8 mouse cellular contexts compared by ENCODE assay signal in genomic region chr6:71631196-71631595, GRCm38 (mm10). TPM values are rescaled to one million over a fixed set of nuclear protein-coding genes. Genes with fewer than 3 reads are reported as not detected.
DNase-seq lines count a peak whose midpoint lies in the region; ATAC-seq and TF ChIP-seq lines count a peak whose summit lies in the region.

No protein-coding gene starts in this region.

- 6% methylated on average over 2 of the region's 2 CpGs for WGBS in lung, embryonic 16.5 days
- 13% methylated on average over 2 of the region's 2 CpGs for WGBS in limb, embryonic 12.5 days
- 4% methylated on average over 2 of the region's 2 CpGs for WGBS in stomach, embryonic 14.5 days

- peak overlapping the region; percentile 87 for H3K4me3 ChIP-seq in lung, embryonic 16.5 days (ENCODE audit: low read length)
- H3K4me3 ChIP-seq in embryonic fibroblast, embryonic 13.5 days (ENCODE audit: insufficient read depth, low read length), result peak overlapping the region; percentile 67
- H3K4me3 ChIP-seq in limb, embryonic 12.5 days (replicated peaks), result peak overlapping the region; percentile 82
- H3K4me3 ChIP-seq in stomach, embryonic 14.5 days (ENCODE audit: low read depth, low read length), result peak overlapping the region; percentile 82

- H3K9me3 ChIP-seq in lung, embryonic 16.5 days (ENCODE audit: control insufficient read depth, low read length), result no peaks in the 10 kb centered on the region
- H3K9me3 ChIP-seq in limb, embryonic 12.5 days, result no peaks in the 10 kb centered on the region
- no peaks in the 10 kb centered on the region for H3K9me3 ChIP-seq in stomach, embryonic 14.5 days (ENCODE audit: control insufficient read depth, low read depth, low read length)

- peaks cover 16% of the 10 kb centered on the region for H3K36me3 ChIP-seq in lung, embryonic 16.5 days (ENCODE audit: control insufficient read depth, insufficient read depth, low read length)
- H3K36me3 ChIP-seq in limb, embryonic 12.5 days, result peaks cover 35% of the 10 kb centered on the region
- peaks cover 27% of the 10 kb centered on the region for H3K36me3 ChIP-seq in stomach, embryonic 14.5 days (ENCODE audit: control insufficient read depth, insufficient read depth, low read length)

- peak overlapping the region; percentile 85 for H3K4me2 ChIP-seq in lung, embryonic 16.5 days (ENCODE audit: low read depth, low read length)
- peak overlapping the region; percentile 80 for H3K4me2 ChIP-seq in limb, embryonic 12.5 days
- peak overlapping the region; percentile 78 for H3K4me2 ChIP-seq in stomach, embryonic 14.5 days (replicated peaks; ENCODE audit: low read depth, low read length)

- TF ChIP-seq POLR2A in embryonic fibroblast, embryonic 13.5 days (IDR thresholded peaks at IDR 0.05; ENCODE audit: low read depth, low read length), result no peak

- no peak for DNase-seq in lung, adult 18-20 months
- DNase-seq in urinary bladder, postnatal 10 days (ENCODE audit: low spot score), result no peak
- no peak for DNase-seq in left cerebral cortex, adult 11 months (ENCODE audit: low spot score)
- no peak for DNase-seq in right cerebral cortex, adult 18-20 months

- no peak overlapping the region for H3K27ac ChIP-seq in lung, embryonic 16.5 days (ENCODE audit: low read length)
- H3K27ac ChIP-seq in embryonic fibroblast, embryonic 13.5 days (ENCODE audit: insufficient read depth, low read length), result no peak overlapping the region
- H3K27ac ChIP-seq in limb, embryonic 12.5 days, result no peak overlapping the region
- no peak overlapping the region for H3K27ac ChIP-seq in stomach, embryonic 14.5 days (ENCODE audit: low read length)

- TF ChIP-seq CTCF in embryonic fibroblast, embryonic 13.5 days (IDR thresholded peaks at IDR 0.05; ENCODE audit: borderline replicate concordance, insufficient read depth, low read length), result no peak

- no peak overlapping the region; the same call in 1 of the 2 replicates for H3K9ac ChIP-seq in lung, embryonic 16.5 days (ENCODE audit: low read length)
- no peak overlapping the region for H3K9ac ChIP-seq in limb, embryonic 12.5 days (replicated peaks)
- H3K9ac ChIP-seq in stomach, embryonic 14.5 days (replicated peaks; ENCODE audit: low read depth, low read length), result no peak overlapping the region

- H3K27me3 ChIP-seq in lung, embryonic 16.5 days (ENCODE audit: control insufficient read depth, insufficient read depth, low read depth, low read length), result no peaks in the 10 kb centered on the region
- H3K27me3 ChIP-seq in limb, embryonic 12.5 days, result no peaks in the 10 kb centered on the region
- no peaks in the 10 kb centered on the region for H3K27me3 ChIP-seq in stomach, embryonic 14.5 days (ENCODE audit: control insufficient read depth, insufficient read depth, low read length)

- no peak for ATAC-seq in lung, embryonic 16.5 days (ENCODE audit: low read depth)
- ATAC-seq in limb, embryonic 12.5 days (ENCODE audit: insufficient number of reproducible peaks, insufficient read depth, low FRiP score, low TSS enrichment, low read depth), result no peak
- no peak for ATAC-seq in stomach, embryonic 14.5 days (ENCODE audit: insufficient number of reproducible peaks, insufficient read depth, low FRiP score, low read depth)

- peaks cover 15% of the 10 kb centered on the region for H3K4me1 ChIP-seq in lung, embryonic 16.5 days (replicated peaks; ENCODE audit: control insufficient read depth, insufficient read depth, low read length)
- H3K4me1 ChIP-seq in embryonic fibroblast, embryonic 13.5 days (ENCODE audit: control insufficient read depth, insufficient read depth, low read length), result no peaks in the 10 kb centered on the region; the same call in 1 of the 2 replicates
- peaks cover 25% of the 10 kb centered on the region for H3K4me1 ChIP-seq in limb, embryonic 12.5 days (replicated peaks)
- H3K4me1 ChIP-seq in stomach, embryonic 14.5 days (ENCODE audit: control insufficient read depth, insufficient read depth, low read length), result peaks cover 21% of the 10 kb centered on the region; the same call in 1 of the 2 replicates

RNA-seq across cellular contexts. Expression of gene Kdm3a, which starts 1.6 kb away (rescaled TPM):
- polyA plus RNA-seq in lung, embryonic 16.5 days (2015; fragmentation: Nextera tagmentation; extraction: Ambion mirVana), result 54.2 and 64.0 TPM in 2 replicates
- polyA plus RNA-seq in embryonic fibroblast, embryonic 13.5 days (2011; ENCODE audit: insufficient read length, low read depth, missing spikeins), result 40.1 and 44.1 TPM in 2 replicates
- polyA plus RNA-seq in limb, embryonic 12.5 days (2016; fragmentation: Nextera tagmentation; extraction: Ambion mirVana), result 75.0 and 78.0 TPM in 2 replicates
- polyA plus RNA-seq in stomach, embryonic 14.5 days (2014; fragmentation: Nextera tagmentation; extraction: Ambion mirVana), result 46.8 and 53.2 TPM in 2 replicates
